Mouse (Mus musculus) layer of hippocampus, adult 9-10 months (tissue): ENCODE measurements around the gene Tbc1d4.

Experiments
- DNase-seq: peaks from one replicate; pipeline ENCODE4 v3.0.0; 2022; ENCODE audit warnings: low spot score

Tbc1d4 gene

DNA sequence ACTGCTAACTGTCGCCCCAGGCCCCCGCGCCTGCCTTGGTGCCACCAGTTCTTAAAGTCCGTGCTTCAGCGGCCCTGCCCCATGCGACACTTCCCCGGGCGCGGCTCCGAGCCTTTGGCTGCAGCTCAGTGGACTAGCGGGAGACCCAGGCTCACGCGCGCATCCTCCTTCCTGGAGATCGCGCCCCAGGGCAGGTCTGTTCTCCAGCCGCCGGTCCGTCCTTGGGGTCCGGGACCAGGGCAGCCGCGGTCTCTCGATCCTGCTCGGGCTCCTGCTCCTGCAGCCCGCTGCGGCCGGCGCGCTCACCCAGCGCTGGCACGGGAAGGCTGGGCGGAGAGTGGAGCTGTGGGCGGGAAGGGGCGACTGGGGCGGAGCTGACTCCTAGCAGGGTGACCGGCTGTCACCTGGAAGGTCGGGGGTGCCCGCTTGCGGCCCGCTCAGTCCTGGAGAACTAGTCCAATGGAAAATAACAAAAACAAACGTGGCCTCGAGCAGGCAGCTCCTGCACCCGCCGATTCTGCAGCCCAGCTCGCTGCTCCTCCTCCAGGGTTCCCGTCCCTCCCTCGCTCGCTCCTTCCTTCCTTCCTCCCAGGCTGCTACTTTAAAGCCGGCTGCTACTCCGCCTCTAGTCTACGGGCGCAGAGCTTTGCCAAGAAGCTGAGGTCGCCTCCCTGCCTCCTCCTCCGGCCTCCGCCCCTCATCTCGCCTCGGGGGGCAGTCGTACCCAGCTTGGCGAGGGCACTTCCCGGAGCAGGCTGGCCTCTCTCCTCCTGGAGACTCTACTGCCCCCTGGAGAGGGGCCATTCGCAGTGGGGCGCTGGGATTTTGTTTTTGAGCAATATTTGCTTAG, at the start of gene Tbc1d4:
TSS of gene Tbc1d4 (minus strand) at position 673 of the 850 bp plus-strand sequence.
- no peak for DNase-seq

DNA sequence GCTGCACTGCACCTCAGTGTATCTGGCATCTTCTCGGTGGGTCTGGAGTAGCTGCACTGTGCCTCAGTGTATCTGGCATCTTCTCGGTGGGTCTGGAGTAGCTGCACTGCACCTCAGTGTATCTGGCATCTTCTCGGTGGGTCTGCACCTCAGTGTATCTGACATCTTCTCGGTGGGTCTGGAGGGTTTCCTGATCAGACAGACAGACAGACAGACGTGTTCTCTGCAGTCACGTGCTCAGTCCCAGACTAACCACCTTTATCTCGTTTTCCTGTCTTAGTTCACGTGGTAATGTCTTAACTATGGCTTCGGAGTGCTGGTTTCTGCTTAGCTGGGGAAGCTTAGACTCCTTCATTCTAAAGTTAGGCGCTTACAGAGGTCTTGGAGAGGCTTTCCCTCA, 47.3 kb upstream of the Tbc1d4 start:
- DNase-seq, result no peak

- DNase-seq, result no peak
These were observed 45.5 kb upstream of the Tbc1d4 start for GRCm38 (mm10) chr14:101654526-101654909.

- peak; percentile 97 for DNase-seq
These were observed 44.9 kb upstream of the Tbc1d4 start, which contains the start of gene Uchl3 for GRCm38 (mm10) chr14:101653581-101654525. TSS of gene Uchl3 (plus strand) at chr14:101653967.

DNA sequence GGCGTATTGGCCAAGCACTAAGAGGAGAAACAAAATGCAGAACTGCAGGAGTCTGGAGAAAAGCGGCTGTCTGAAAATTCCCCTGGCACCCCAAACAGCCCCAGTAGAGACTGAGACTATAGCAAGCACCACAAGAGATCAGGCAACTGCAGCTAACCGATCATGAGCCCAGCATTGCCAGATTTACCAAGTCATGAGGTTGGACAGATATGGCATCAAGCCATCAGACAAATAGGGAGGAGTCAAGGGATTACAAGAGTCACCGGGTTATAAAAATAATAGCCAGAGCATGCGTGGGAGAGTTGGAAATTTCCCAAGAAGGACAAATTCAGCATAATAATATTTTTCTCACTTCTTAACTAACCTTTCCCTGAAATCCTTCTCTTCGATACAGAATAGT, 43.6 kb upstream of the Tbc1d4 start:
- no peak for DNase-seq

GRCm38 (mm10) chr14:101650551-101650950, 41.6 kb upstream of the Tbc1d4 start:
- no peak for DNase-seq

DNA sequence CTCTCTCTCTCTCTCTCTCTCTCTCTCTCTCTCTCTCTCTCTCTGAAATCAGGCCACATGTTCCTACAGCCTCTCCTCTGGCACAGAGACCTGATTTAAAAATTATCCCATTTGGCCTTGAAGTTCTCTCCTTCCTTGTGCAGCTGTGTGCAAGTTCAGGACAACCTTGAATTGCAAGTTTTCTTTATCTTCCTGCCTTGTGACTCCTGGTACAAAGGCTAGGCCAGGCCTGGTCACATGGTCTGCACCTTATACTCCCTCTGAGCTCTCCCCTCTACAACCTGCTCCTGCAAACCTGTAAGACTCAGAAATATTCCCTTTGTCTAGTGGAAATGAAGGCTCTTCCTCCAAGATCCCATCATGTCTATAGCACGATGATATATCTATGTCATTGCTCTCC, 36.0 kb upstream of the Tbc1d4 start:
- DNase-seq, result no peak

DNA sequence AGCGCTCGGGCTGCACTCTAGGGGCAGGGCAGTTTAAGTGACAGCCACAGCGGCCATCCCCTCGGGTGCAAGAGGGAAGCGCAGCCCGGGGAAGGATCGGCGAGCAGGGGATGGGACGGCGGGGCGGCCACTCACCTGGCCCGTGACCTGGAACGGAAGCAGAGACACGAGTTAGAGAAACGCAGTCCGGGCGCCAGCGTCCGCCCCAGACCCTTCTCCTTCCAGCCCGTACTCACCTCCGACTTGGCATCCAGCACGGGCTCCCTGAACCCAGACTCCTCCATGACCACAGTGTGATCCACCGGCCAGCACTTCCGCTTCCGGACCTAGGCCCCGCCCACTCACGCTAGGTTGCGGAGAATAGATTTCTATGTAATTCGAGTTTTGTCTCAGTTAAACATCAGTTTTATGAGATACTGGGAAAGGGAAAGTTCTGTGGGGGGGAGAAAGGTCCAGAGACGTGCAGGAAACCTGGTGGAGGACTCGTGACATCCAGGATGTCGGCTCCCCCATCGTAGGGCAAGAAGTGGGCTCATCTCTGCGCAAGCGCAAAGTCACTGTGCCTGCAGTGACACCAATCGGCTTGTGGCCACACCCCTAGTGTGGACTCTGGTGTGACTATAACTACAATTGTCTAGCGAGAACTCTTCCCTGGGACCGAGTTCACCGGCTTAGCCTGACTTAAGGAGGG, 31.3 kb upstream of the Tbc1d4 start, which contains the start of gene Commd6:
TSS of gene Commd6 (minus strand) at position 534 of the 691 bp plus-strand sequence.
- DNase-seq, result peak; percentile 90

- no peak for DNase-seq
These were observed 28.4 kb upstream of the Tbc1d4 start for GRCm38 (mm10) chr14:101637381-101637780.

- DNase-seq, result no peak
These were observed 26.8 kb upstream of the Tbc1d4 start for GRCm38 (mm10) chr14:101635765-101636164.

DNA sequence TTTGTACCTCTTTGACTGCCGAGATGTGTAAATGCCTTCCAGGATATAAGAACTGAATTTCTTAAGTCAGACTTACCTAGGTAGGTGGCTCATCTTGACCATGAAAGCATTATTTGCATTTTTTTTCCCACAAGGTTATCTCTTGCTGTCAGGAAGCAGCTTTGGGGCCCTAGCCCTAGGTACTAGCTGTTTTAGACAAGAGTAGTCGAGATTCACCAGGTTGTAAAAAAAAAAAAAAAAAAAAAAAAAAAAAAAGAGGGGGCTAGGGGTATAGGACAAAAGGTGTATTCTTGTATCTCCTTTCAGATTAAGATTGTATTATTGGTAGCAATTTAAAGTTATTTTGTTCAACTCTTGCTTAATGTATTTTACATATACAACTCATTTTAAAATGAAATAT, 21.6 kb upstream of the Tbc1d4 start:
- DNase-seq, result no peak

- DNase-seq, result no peak
These were observed 8.7 kb upstream of the Tbc1d4 start for GRCm38 (mm10) chr14:101617680-101618079.

DNA sequence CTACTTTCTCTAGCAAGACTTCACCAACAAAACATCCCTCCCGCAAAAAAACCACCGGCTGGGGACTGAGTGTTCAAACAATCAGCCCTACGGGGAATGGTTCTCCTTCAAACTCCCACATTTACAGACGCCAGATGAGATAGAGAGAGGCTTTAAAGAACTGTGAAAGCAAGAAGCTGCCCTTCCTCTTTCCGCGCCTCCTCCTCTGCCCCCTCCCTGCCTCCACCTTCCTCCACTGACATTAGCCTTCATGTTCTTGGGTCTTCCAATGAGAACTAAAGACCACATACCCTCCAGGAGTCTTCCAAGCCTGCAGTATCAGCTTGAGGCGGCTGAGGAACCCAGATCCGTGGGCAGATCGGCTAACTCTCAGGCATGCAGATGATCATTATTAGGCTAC, 7.2 kb upstream of the Tbc1d4 start:
- no peak for DNase-seq

GRCm38 (mm10) chr14:101613206-101613605, 4.2 kb upstream of the Tbc1d4 start:
- no peak for DNase-seq

- DNase-seq, result no peak
These were observed 1.7 kb upstream of the Tbc1d4 start for GRCm38 (mm10) chr14:101610701-101611100.

DNA sequence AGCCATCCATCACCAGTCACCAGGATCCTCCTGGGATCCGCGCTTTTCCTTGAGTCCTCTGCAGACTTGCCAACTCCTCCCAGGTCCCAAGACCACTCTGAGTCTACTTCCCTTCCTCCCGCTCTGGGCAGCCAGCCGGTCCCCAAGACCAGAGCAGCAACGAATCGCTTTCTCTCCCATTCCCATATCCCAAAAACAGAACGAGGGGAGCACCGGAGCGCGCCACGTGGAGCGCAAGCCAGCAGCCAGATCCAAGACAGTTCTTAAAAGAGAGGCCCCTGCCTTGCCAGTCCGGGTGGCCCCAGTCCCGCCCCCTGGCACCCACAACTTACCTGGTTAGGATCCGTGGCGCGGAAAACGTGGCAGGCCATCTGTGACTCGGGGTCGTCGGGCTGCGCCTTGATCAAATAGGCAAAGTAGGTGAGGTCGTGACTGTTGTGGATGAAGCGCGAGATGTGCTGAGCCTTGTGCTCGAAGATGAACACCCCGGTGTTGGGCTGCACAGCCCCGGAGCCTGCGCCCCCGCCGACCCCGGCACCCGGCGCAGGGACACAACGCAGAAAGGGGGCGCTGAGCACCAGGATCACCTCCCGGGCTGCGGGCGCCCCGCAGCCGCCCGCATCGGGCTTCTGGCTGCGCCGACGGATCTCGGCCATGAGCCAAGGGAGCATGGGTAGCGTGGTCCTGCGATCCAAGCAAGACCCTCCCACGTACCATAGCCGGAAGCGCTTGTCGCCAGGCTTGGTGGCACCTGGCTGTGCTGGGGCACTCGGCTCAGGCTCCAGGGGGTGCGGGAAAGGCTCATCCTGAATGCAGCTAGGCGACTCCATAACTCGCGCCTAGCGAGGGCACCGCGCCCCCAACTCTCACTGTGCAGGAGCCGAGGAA, 1.1 kb downstream of the Tbc1d4 start:
- no peak for DNase-seq

GRCm38 (mm10) chr14:101605843-101606242, 3.1 kb downstream of the Tbc1d4 start:
- no peak for DNase-seq

DNA sequence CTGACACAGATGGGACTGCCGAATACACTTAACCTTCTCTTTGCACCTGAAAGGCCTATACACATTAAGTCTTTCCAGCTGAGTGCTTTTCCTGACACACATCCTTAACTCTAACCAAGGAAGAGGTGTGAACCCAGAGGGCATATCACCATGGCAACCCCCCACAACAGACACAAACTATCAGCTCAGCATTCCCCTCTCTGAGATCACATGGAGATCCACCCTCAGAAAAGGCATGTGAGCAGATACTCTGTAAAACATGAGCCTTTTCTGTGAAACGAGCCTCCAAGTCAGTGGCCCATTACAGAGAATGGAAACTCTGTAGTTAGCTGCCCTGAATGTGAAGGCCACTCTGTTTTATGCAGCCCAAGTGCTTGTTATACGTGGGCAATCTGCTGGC, 6.1 kb downstream of the Tbc1d4 start:
- DNase-seq, result no peak

DNA sequence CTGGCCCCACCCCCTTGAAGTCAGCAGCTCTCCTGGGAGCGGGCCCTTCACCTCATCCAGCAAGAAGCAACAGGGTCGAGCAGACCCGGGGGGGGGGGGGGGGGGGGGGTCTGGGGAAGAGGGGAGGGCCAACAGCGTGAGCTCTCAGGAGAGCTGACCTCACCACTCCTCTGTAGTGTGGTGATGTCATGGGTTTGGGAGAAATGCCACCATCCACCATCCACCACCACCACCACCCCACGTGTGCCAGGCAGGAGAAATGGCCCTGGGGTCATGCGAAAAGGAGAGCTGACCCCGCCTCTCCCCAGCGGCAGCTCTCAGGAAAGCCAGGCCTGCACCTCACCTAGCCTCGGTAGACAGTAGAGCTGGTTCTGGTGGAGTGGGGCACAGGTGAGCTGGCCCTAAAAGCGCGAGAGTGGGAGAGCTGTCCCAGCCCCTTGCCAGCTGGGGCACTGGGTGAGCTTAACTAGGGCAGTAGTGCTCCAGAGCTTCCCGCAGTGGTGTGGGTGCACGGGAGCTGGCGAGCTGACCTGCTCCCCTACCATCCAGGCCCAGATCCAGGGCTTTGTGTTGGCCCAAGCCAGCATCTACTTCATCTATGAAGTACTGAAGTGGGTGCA, 11.8 kb downstream of the Tbc1d4 start:
- no peak for DNase-seq

- DNase-seq, result no peak
These were observed 12.3 kb downstream of the Tbc1d4 start for GRCm38 (mm10) chr14:101596691-101597090.
